Mouse (Mus musculus) adrenal gland, postnatal 25 days (tissue): ENCODE data around the gene Stard13. TPM values are rescaled to one million over a fixed set of nuclear protein-coding genes. Genes with fewer than 3 reads are reported as not detected.
A peak's percentile ranks its signal among the peaks of the same experiment; 100 is the strongest.

Experiments
- DNase-seq: peaks from one replicate; pipeline ENCODE4 v3.0.0; 2021; ENCODE audit warnings: mixed read lengths
- long read RNA-seq: library from polyadenylated mRNA; stranded (forward); transcript quantifications from one replicate; pipeline ENCODE4 v2.0.0, GENCODE M21; 2021
- total RNA-seq: library from RNA; stranded (reverse); gene quantifications from 2 replicates; pipeline ENCODE4 v1.2.3, GENCODE M21; 2021

Stard13 gene
- 17.9 and 22.6 TPM in 2 replicates for total RNA-seq
- long read RNA-seq, partial matches to known transcripts = 4 of 7 reads
- long read RNA-seq, other reads (novel, unspliced or antisense) = 3 of 7 reads

GRCm38 (mm10) chr5:151233400-151234031 is at the start of gene Stard13:
Stard13 (minus strand) TSS chr5:151233836.
- DNase-seq = peak; percentile 62

- DNase-seq = no peak
Measured at GRCm38 (mm10) chr5:151279531-151279930, 45.9 kb upstream of the Stard13 start.

GRCm38 (mm10) chr5:151277927-151278326 is 44.3 kb upstream of the Stard13 start:
- no peak for DNase-seq

GRCm38 (mm10) chr5:151275986-151276385 is 42.4 kb upstream of the Stard13 start:
- DNase-seq = no peak

- peak; percentile 14 for DNase-seq
Measured at GRCm38 (mm10) chr5:151274265-151274664, 40.6 kb upstream of the Stard13 start.

GRCm38 (mm10) chr5:151270815-151271214 is 37.2 kb upstream of the Stard13 start:
- no peak for DNase-seq

- no peak for DNase-seq
Measured at GRCm38 (mm10) chr5:151266896-151267634, 33.4 kb upstream of the Stard13 start.

GRCm38 (mm10) chr5:151261558-151261957 is 27.9 kb upstream of the Stard13 start:
- DNase-seq = no peak

- DNase-seq = no peak
Measured at GRCm38 (mm10) chr5:151252213-151252612, 18.6 kb upstream of the Stard13 start.

GRCm38 (mm10) chr5:151251656-151252055 is 18.0 kb upstream of the Stard13 start:
- no peak for DNase-seq

- no peak for DNase-seq
Measured at GRCm38 (mm10) chr5:151248671-151249620, 15.3 kb upstream of the Stard13 start.

- no peak for DNase-seq
Measured at GRCm38 (mm10) chr5:151248084-151248483, 14.4 kb upstream of the Stard13 start.

GRCm38 (mm10) chr5:151247115-151247875 is 13.7 kb upstream of the Stard13 start:
- DNase-seq = no peak

- no peak for DNase-seq
Measured at GRCm38 (mm10) chr5:151246287-151246686, 12.7 kb upstream of the Stard13 start.

- DNase-seq = no peak
Measured at GRCm38 (mm10) chr5:151245571-151245970, 11.9 kb upstream of the Stard13 start.

GRCm38 (mm10) chr5:151238730-151239129 is 5.1 kb upstream of the Stard13 start:
- peak; percentile 17 for DNase-seq

GRCm38 (mm10) chr5:151236411-151236810 is 2.8 kb upstream of the Stard13 start:
- no peak for DNase-seq

GRCm38 (mm10) chr5:151232576-151233299 is 898 bp downstream of the Stard13 start:
- DNase-seq = no peak

- no peak for DNase-seq
Measured at GRCm38 (mm10) chr5:151231861-151232260, 1.8 kb downstream of the Stard13 start.

GRCm38 (mm10) chr5:151231411-151231810 is 2.2 kb downstream of the Stard13 start:
- DNase-seq = no peak

GRCm38 (mm10) chr5:151230427-151230826 is 3.2 kb downstream of the Stard13 start:
- no peak for DNase-seq
